Mouse (Mus musculus): ENCODE data around the gene Zfp652.

- no peak for TF ChIP-seq CTCF (IDR thresholded peaks at IDR 0.05; ENCODE audit: borderline replicate concordance, control insufficient read depth, extremely low read depth, insufficient read depth, low read length, poor library complexity)
- TF ChIP-seq POLR2A (IDR thresholded peaks at IDR 0.05; ENCODE audit: control insufficient read depth, extremely low read depth, insufficient read depth, low read length, poor library complexity): no peak
Observed at GRCm38 (mm10) chr11:95719356-95719755, 6.9 kb downstream of the Zfp652 start.

Measured in thymus, adult 2 months (tissue).